Mouse (Mus musculus) liver, embryonic 11.5 days (tissue): ENCODE measurements at regions not wholly inside any gene's neighbourhood (a gene's known extent, or its start where the extent isn't known, plus 50 kb on each side); places are given as distances from the start of the nearest gene placed in this dataset.

ENCODE experiments used
- ATAC-seq: fragments of 200-750 bp; cut with Nextera tagmentation; replicated peaks from 2 replicates; pipeline ENCODE4 v1.8.0; 2017; ENCODE audit warnings: moderate number of reproducible peaks, mild to moderate bottlenecking, moderate TSS enrichment, moderate library complexity; ENCODE audit not compliant: low FRiP score
- DNase-seq: peaks from one replicate; pipeline ENCODE4 v3.0.0-alpha.2; 2017; ENCODE audit warnings: low spot score
- H3K27ac ChIP-seq: fragments of 300-500 bp; sonication (generic); 2 replicates; pipeline ENCODE4 v1.5.1; 2014; ENCODE audit warnings: mild to moderate bottlenecking, low read depth, low read length, control low read depth
- H3K27me3 ChIP-seq: fragments of 300-500 bp; sonication (generic); replicated peaks from 2 replicates; pipeline ENCODE4 v1.6.1; 2014; ENCODE audit warnings: low read length, mixed read lengths; ENCODE audit not compliant: control insufficient read depth, insufficient read depth
- H3K36me3 ChIP-seq: fragments of 300-500 bp; sonication (generic); 2 replicates; pipeline ENCODE4 v1.6.1; 2014; ENCODE audit warnings: mild to moderate bottlenecking, low read length, moderate library complexity, mixed read lengths; ENCODE audit not compliant: control insufficient read depth, insufficient read depth
- H3K4me1 ChIP-seq: fragments of 300-500 bp; sonication (generic); replicated peaks from 2 replicates; pipeline ENCODE4 v1.6.1; 2014; ENCODE audit warnings: low read length, mixed read lengths; ENCODE audit not compliant: control insufficient read depth, insufficient read depth
- H3K4me2 ChIP-seq: fragments of 300-500 bp; sonication (generic); 2 replicates; pipeline ENCODE4 v1.6.1; 2014; ENCODE audit warnings: mild to moderate bottlenecking, control low read depth, moderate library complexity
- H3K4me3 ChIP-seq: fragments of 300-500 bp; sonication (generic); 2 replicates; pipeline ENCODE4 v1.5.1; 2014; ENCODE audit warnings: low read depth, low read length, control low read depth
- H3K9ac ChIP-seq: fragments of 300-500 bp; sonication (generic); 2 replicates; pipeline ENCODE4 v1.6.1; 2014; ENCODE audit warnings: low read depth, low read length, control low read depth
- H3K9me3 ChIP-seq: fragments of 300-500 bp; sonication (generic); 2 replicates; pipeline ENCODE4 v1.6.1; 2016; ENCODE audit warnings: low read length, inconsistent platforms, mixed read lengths; ENCODE audit not compliant: control insufficient read depth
- WGBS: fragments of 180-500 bp; shearing (Covaris S2); extraction: QIAGEN DNeasy Blood & Tissue Kit; methylation state at CpG from one replicate; pipeline ENCODE4 v1.1.7; 2014; 5-methylcytosine and 5-hydroxymethylcytosine counted together

DNA sequence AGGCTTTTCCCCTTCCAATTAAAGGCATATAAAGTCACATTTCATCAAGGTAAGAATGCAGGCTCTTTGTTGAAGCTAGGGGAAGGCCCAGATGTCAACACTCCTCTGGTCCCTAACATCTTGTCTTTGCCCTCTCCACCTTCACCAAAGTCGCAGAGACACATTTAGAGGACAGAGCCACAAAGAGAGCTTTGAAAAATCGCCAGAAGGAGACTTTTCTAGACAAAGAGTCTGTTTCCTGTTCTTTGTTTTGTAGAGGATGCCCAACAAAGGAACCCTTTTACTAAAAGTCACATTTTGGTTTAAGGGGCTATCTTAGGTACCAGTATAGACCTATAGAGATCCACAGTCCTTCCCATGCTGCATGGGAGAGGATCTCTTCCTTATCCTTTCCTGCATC lies 269.9 kb upstream of the Ncam1 start:
- H3K4me1 ChIP-seq: no peaks in the 10 kb centered on the region
- H3K4me2 ChIP-seq: no peak overlapping the region
- H3K9me3 ChIP-seq: no peaks in the 10 kb centered on the region
- no peaks in the 10 kb centered on the region for H3K36me3 ChIP-seq
- WGBS: 54% methylated on average over 2 of the region's 2 CpGs
- H3K9ac ChIP-seq: no peak overlapping the region
- no peak for ATAC-seq
- no peaks in the 10 kb centered on the region for H3K27me3 ChIP-seq
- H3K27ac ChIP-seq: no peak overlapping the region
- DNase-seq: no peak
- no peak overlapping the region for H3K4me3 ChIP-seq

DNA sequence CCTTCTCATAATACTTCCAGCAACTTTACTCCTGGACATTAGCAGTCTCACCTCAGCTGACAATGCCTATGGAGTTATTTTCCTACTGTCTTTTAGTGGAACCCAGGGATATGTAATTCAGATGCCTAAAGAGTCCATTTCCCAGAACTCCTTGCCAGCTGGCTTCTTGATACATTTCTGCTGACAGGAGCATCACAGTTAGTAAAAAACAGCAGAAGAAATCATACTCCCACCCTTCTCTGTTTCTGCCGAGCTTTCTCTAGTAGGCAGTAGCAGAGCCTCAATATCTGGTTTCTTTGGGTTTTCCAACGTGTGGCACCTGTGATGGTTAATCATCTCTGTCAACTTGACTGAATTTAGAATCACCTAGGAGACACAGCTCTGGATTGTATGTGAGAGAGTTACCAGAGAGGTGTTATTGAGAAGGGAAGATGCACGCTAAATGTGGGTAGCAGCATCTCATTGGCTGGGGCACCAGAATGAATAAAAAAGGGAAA lies 269.1 kb upstream of the Ncam1 start:
- no peak for ATAC-seq
- 66% methylated on average over 3 of the region's 3 CpGs for WGBS

DNA sequence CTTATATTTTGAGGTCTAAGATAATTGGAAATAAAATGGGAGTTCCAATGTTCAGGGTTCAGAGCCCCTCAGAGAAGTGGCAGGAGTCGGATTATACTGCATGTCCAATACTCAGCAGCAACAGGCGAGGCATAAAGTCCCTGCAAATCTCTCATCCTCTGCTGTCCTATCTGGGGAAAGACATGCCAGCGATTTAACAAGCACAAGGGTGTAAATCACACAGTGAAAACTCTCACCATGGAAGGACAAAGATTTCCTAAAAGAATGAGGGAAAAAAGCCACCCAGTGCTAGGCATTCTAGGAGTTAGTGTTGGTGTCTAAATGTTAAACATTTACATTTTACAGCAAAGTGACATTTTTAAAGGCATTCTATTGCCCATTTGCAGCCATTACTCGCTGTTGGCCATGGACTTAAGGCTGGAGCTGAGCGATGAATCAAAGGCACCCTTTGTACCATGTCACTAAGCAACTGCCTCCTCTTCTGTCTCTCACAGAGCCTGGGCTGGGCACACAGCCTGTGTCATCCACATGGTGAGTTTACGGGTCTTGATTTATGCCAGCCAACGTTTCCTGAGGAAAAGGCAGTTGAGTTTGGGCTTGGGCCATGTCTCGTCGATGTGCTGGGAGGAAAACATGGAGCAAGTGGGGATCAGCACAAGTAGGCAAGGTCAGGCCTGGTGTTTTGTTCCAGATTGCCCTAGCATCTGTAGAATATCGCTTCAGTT lies 265.9 kb upstream of the Ncam1 start:
- Histone ChIP-seq H3K4me1 (no peaks in the 10 kb centered on the region), H3K9ac (no peak overlapping the region), H3K4me2 (no peak overlapping the region), H3K27ac (no peak overlapping the region), H3K27me3 (no peaks in the 10 kb centered on the region), H3K4me3 (no peak overlapping the region), H3K9me3 (no peaks in the 10 kb centered on the region), H3K36me3 (no peaks in the 10 kb centered on the region)
- WGBS: 80% methylated on average over 10 of the region's 10 CpGs
- DNase-seq (no peak), ATAC-seq (no peak)

More for the DNA sequence above, 269.1 kb upstream of the Ncam1 start:
- Histone ChIP-seq H3K36me3 (no peaks in the 10 kb centered on the region), H3K4me1 (no peaks in the 10 kb centered on the region), H3K4me3 (no peak overlapping the region), H3K9ac (no peak overlapping the region), H3K4me2 (no peak overlapping the region), H3K9me3 (no peaks in the 10 kb centered on the region), H3K27me3 (no peaks in the 10 kb centered on the region), H3K27ac (no peak overlapping the region)
- DNase-seq: no peak

DNA sequence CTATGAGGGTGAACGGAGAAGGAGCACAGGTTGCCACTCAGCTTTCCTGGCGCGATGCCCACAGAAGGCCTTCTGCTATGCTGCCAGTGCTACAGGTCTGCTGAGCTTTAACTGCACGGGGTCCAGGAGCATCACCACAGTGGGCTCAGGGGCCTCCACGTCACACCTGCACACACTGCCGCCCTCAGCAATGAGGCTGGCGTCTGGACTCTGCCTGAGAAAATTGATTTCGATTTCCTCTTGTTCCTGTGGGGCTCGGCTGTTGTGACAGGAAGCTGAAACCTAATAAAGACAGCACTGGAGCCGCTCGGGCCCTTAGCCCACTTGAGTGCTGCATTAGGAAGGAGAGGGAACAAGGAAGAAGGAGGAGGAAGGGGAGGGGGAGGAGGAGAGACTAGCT lies 239.5 kb upstream of the Ncam1 start:
- no peaks in the 10 kb centered on the region for H3K27me3 ChIP-seq
- no peak overlapping the region for H3K27ac ChIP-seq
- no peak overlapping the region for H3K4me2 ChIP-seq
- ATAC-seq (no peak), DNase-seq (no peak)
- no peaks in the 10 kb centered on the region for H3K9me3 ChIP-seq
- 56% methylated on average over 11 of the region's 11 CpGs for WGBS
- no peaks in the 10 kb centered on the region for H3K4me1 ChIP-seq
- H3K9ac ChIP-seq: no peak overlapping the region
- H3K4me3 ChIP-seq: no peak overlapping the region
- no peaks in the 10 kb centered on the region for H3K36me3 ChIP-seq

DNA sequence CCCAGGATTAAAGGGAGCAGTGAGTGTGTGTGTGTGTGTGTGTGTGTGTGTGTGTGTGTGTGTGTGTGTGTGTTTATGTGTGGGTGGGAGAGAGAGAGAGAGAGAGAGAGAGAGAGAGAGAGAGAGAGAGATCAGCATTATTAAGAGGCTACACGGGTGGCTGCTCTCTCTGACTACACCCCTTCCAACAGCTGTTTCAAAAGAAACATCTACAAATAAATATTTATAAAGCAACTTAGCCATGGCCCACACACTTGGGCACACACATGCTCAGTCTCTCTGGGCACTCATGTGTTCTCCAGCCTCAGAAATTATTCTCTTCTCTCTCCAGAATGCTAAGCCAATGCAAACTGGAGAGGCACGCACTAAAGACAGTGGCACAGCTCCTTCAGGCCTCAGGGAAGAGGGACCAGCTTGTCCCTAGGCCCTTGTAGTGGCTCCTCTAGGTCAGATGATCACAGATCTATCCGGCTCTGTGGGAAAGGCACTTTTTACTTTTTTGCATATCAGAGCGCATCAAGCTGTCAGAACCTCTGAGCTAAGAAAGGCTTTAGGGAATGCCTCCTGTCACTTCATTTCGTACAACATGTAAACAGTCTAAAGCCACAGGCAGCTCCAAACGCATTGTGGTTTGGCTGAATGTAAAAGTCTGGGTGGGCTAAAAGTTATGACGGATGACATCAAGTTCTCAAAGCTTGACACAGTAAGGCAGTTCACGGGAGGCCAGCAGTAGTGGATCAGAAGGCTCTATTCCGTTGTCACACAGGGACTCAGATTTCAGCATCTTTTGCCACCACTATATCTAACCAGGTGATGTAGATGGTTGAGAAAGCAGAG lies 233.8 kb upstream of the Ncam1 start:
- DNase-seq (no peak), ATAC-seq (no peak)
- Histone ChIP-seq H3K36me3 (no peaks in the 10 kb centered on the region), H3K9ac (no peak overlapping the region), H3K4me2 (no peak overlapping the region), H3K4me3 (no peak overlapping the region), H3K27ac (no peak overlapping the region), H3K9me3 (no peaks in the 10 kb centered on the region), H3K27me3 (no peaks in the 10 kb centered on the region), H3K4me1 (no peaks in the 10 kb centered on the region; the same call in 1 of the 2 replicates)
- 63% methylated on average over 9 of the region's 9 CpGs for WGBS

DNA sequence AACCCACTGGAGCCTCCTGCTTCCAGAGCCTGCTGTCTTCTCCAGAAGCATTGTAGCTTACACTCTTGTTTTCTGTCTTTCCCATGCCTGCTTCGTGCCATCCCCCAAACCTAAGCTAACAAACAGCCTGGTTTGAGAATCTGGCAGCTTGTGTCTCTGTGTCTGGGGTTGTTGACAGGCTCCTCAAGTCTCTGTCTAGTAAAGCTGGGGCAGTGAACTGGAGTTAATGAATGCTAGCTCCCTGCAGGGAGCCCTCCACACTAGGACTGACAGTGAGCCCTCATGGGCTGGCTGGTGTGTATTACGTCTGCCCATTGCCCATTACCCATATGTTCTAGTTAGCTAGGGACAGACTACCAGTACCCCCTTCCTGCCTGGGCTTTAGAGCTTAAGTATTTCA lies 232.6 kb upstream of the Ncam1 start:
- Histone ChIP-seq H3K27me3 (no peaks in the 10 kb centered on the region), H3K4me1 (no peaks in the 10 kb centered on the region; the same call in 1 of the 2 replicates), H3K9ac (no peak overlapping the region), H3K4me3 (no peak overlapping the region), H3K36me3 (no peaks in the 10 kb centered on the region), H3K4me2 (no peak overlapping the region), H3K27ac (no peak overlapping the region), H3K9me3 (no peaks in the 10 kb centered on the region)
- WGBS: 48% methylated on average over 2 of the region's 2 CpGs
- DNase-seq (no peak), ATAC-seq (no peak)

DNA sequence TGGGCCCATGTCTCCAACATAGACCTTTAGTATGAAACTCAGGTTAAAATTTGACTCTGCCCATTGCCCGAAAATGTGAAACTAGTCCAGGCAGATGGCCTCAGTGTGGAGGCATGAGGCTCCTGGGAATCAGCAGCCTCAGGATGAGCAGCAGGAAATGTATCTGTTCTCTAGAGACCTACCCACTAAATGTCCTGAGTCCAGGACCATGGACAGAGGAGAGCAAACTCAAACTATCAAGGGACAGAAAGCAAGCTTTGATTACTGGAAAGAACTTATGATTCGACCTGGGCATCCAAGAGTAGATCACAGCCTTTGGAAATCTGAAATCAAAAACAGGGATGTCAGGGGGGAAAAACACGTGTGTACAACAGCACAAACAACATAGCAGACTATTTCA lies 230.3 kb upstream of the Ncam1 start:
- H3K36me3 ChIP-seq: no peaks in the 10 kb centered on the region
- ATAC-seq (no peak), DNase-seq (peak; percentile 34)
- no peak overlapping the region for H3K4me2 ChIP-seq
- H3K27me3 ChIP-seq: no peaks in the 10 kb centered on the region
- no peaks in the 10 kb centered on the region for H3K9me3 ChIP-seq
- H3K9ac ChIP-seq: no peak overlapping the region
- no peaks in the 10 kb centered on the region; the same call in 1 of the 2 replicates for H3K4me1 ChIP-seq
- H3K27ac ChIP-seq: no peak overlapping the region
- H3K4me3 ChIP-seq: no peak overlapping the region
- WGBS: 46% methylated on average over 3 of the region's 3 CpGs

DNA sequence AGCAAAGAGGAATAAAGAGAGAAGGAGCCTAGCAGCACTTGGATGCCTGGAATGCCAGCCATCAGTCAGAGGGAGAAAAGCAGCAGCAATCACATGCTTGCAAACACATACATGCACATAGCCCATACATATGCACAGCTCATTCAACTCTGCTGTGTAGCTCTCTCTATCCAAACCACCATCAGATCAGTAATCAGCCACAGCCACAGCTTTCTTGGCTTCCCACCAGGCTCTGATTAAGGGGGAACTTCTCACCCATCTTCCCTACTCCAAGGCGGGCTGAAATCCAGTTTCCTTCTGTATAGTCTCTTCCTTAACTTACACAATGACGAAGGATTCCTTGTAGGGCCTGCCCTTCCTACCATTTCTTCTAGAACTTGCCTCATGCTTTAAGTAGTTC lies 229.8 kb upstream of the Ncam1 start:
- no peak for ATAC-seq

More for the DNA sequence above, 229.8 kb upstream of the Ncam1 start:
- Histone ChIP-seq H3K36me3 (no peaks in the 10 kb centered on the region), H3K27me3 (no peaks in the 10 kb centered on the region), H3K4me3 (no peak overlapping the region), H3K4me1 (no peaks in the 10 kb centered on the region; the same call in 1 of the 2 replicates), H3K9ac (no peak overlapping the region), H3K27ac (no peak overlapping the region), H3K4me2 (no peak overlapping the region), H3K9me3 (no peaks in the 10 kb centered on the region)
- WGBS: 65% methylated on average over 2 of the region's 2 CpGs
- no peak for DNase-seq
